Mouse (Mus musculus) lung, embryonic 15.5 days (tissue): ENCODE results near the gene Cer1. TPM values are rescaled to one million over a fixed set of nuclear protein-coding genes. Genes with fewer than 3 reads are reported as not detected.

ENCODE experiments used
- ATAC-seq: fragments of 200-750 bp; cut with Nextera tagmentation; 2 replicates; pipeline ENCODE4 v1.8.0; 2017; ENCODE audit warnings: moderate number of reproducible peaks, borderline replicate concordance; ENCODE audit not compliant: low FRiP score, low TSS enrichment; ENCODE audit errors: extremely low read depth
- H3K27ac ChIP-seq: fragments of 300-500 bp; sonication (generic); 2 replicates; pipeline ENCODE4 v1.5.1; 2015; ENCODE audit warnings: moderate library complexity, mild to moderate bottlenecking, inconsistent platforms
- H3K27me3 ChIP-seq: fragments of 300-500 bp; sonication (generic); 2 replicates; pipeline ENCODE4 v1.6.1; 2015; ENCODE audit warnings: inconsistent platforms
- H3K36me3 ChIP-seq: fragments of 300-500 bp; sonication (generic); 2 replicates; pipeline ENCODE4 v1.6.1; 2015; ENCODE audit warnings: inconsistent platforms
- H3K4me1 ChIP-seq: fragments of 300-500 bp; sonication (generic); 2 replicates; pipeline ENCODE4 v1.6.1; 2015; ENCODE audit warnings: inconsistent platforms
- H3K4me2 ChIP-seq: fragments of 300-500 bp; sonication (generic); 2 replicates; pipeline ENCODE4 v1.6.1; 2015; ENCODE audit warnings: inconsistent platforms, mild to moderate bottlenecking, moderate library complexity
- H3K4me3 ChIP-seq: fragments of 300-500 bp; sonication (generic); 2 replicates; pipeline ENCODE4 v1.5.1; 2015; ENCODE audit warnings: mild to moderate bottlenecking, inconsistent platforms
- H3K9ac ChIP-seq: fragments of 300-500 bp; sonication (generic); 2 replicates; pipeline ENCODE4 v1.6.1; 2015; ENCODE audit warnings: inconsistent platforms
- H3K9me3 ChIP-seq: fragments of 300-500 bp; sonication (generic); 2 replicates; pipeline ENCODE4 v1.6.1; 2016; ENCODE audit warnings: inconsistent platforms
- WGBS: fragments of 180-500 bp; shearing (Covaris S2); methylation state at CpG from one replicate; pipeline ENCODE4 v1.1.7; 2015; 5-methylcytosine and 5-hydroxymethylcytosine counted together
- polyA plus RNA-seq: library from polyadenylated mRNA; unstranded; fragments of >200 nt; fragmentation: Nextera tagmentation; extraction: Ambion mirVana; gene quantifications from 2 replicates; pipeline ENCODE4 v1.2.1, GENCODE M21; 2015

Cer1 gene
- polyA plus RNA-seq, 1 experiment from 2014 or later = 1.3 TPM

GRCm38 (mm10) chr4:82892247-82892646 is 7.3 kb upstream of the Cer1 start:
- Histone ChIP-seq H3K9ac (no peak overlapping the region), H3K4me1 (no peaks in the 10 kb centered on the region), H3K4me3 (no peak overlapping the region), H3K9me3 (no peaks in the 10 kb centered on the region), H3K4me2 (no peak overlapping the region), H3K27me3 (no peaks in the 10 kb centered on the region), H3K36me3 (no peaks in the 10 kb centered on the region), H3K27ac (no peak overlapping the region)
- 72% methylated on average over 5 of the region's 5 CpGs for WGBS
- no peak for ATAC-seq

GRCm38 (mm10) chr4:82891566-82891965 is 6.6 kb upstream of the Cer1 start:
- Histone ChIP-seq H3K9ac (no peak overlapping the region), H3K4me2 (no peak overlapping the region), H3K4me3 (no peak overlapping the region), H3K27me3 (no peaks in the 10 kb centered on the region), H3K9me3 (no peaks in the 10 kb centered on the region), H3K4me1 (no peaks in the 10 kb centered on the region), H3K36me3 (no peaks in the 10 kb centered on the region), H3K27ac (no peak overlapping the region)
- 76% methylated on average over 2 of the region's 2 CpGs for WGBS
- no peak for ATAC-seq

- Histone ChIP-seq H3K9me3 (no peaks in the 10 kb centered on the region), H3K4me2 (no peak overlapping the region), H3K36me3 (no peaks in the 10 kb centered on the region), H3K27me3 (no peaks in the 10 kb centered on the region), H3K9ac (no peak overlapping the region), H3K27ac (no peak overlapping the region), H3K4me3 (no peak overlapping the region), H3K4me1 (no peaks in the 10 kb centered on the region; the same call in 1 of the 2 replicates)
- WGBS = 56% methylated on average over 7 of the region's 7 CpGs
- peak; percentile 67; the same call in 1 of the 2 replicates for ATAC-seq
Observed at GRCm38 (mm10) chr4:82891049-82891448, 6.1 kb upstream of the Cer1 start.

GRCm38 (mm10) chr4:82890585-82890984 is 5.6 kb upstream of the Cer1 start:
- Histone ChIP-seq H3K4me2 (no peak overlapping the region), H3K36me3 (no peaks in the 10 kb centered on the region), H3K9ac (no peak overlapping the region), H3K4me3 (no peak overlapping the region), H3K27ac (no peak overlapping the region), H3K9me3 (no peaks in the 10 kb centered on the region), H3K4me1 (no peaks in the 10 kb centered on the region; the same call in 1 of the 2 replicates), H3K27me3 (no peaks in the 10 kb centered on the region)
- WGBS = 83% methylated on average over 4 of the region's 4 CpGs
- ATAC-seq = no peak

GRCm38 (mm10) chr4:82886148-82886547 is 1.2 kb upstream of the Cer1 start:
- Histone ChIP-seq H3K36me3 (no peaks in the 10 kb centered on the region), H3K9ac (no peak overlapping the region), H3K4me2 (no peak overlapping the region), H3K9me3 (no peaks in the 10 kb centered on the region), H3K27me3 (no peaks in the 10 kb centered on the region), H3K4me1 (peaks cover 3% of the 10 kb centered on the region; the same call in 1 of the 2 replicates), H3K27ac (no peak overlapping the region), H3K4me3 (no peak overlapping the region)
- 55% methylated on average over 2 of the region's 2 CpGs for WGBS
- ATAC-seq = no peak

- Histone ChIP-seq H3K4me3 (no peak overlapping the region), H3K36me3 (no peaks in the 10 kb centered on the region), H3K27ac (no peak overlapping the region), H3K4me2 (no peak overlapping the region), H3K9me3 (no peaks in the 10 kb centered on the region), H3K27me3 (no peaks in the 10 kb centered on the region), H3K9ac (no peak overlapping the region), H3K4me1 (peaks cover 3% of the 10 kb centered on the region; the same call in 1 of the 2 replicates)
- 31% methylated on average over 1 of the region's 1 CpGs for WGBS
- ATAC-seq = peak; percentile 35; the same call in 1 of the 2 replicates
Observed at GRCm38 (mm10) chr4:82885535-82885913, 576 bp upstream of the Cer1 start.

GRCm38 (mm10) chr4:82882500-82882899 is 2.4 kb downstream of the Cer1 start:
- no peaks in the 10 kb centered on the region for H3K27me3 ChIP-seq
- H3K36me3 ChIP-seq = no peaks in the 10 kb centered on the region
- WGBS = 83% methylated on average over 9 of the region's 9 CpGs
- no peak overlapping the region for H3K4me2 ChIP-seq
- H3K4me1 ChIP-seq = peaks cover 3% of the 10 kb centered on the region
- no peak for ATAC-seq
- no peaks in the 10 kb centered on the region for H3K9me3 ChIP-seq
- no peak overlapping the region for H3K27ac ChIP-seq
- no peak overlapping the region for H3K4me3 ChIP-seq
- no peak overlapping the region for H3K9ac ChIP-seq

- Histone ChIP-seq H3K27ac (no peak overlapping the region), H3K36me3 (no peaks in the 10 kb centered on the region), H3K27me3 (no peaks in the 10 kb centered on the region), H3K9ac (no peak overlapping the region), H3K4me2 (no peak overlapping the region), H3K4me1 (peaks cover 3% of the 10 kb centered on the region), H3K4me3 (no peak overlapping the region), H3K9me3 (no peaks in the 10 kb centered on the region)
- ATAC-seq = no peak
- WGBS = 53% methylated on average over 3 of the region's 3 CpGs
Observed at GRCm38 (mm10) chr4:82881366-82881765, 3.6 kb downstream of the Cer1 start.

- Histone ChIP-seq H3K27ac (no peak overlapping the region), H3K4me3 (no peak overlapping the region), H3K9me3 (no peaks in the 10 kb centered on the region), H3K9ac (no peak overlapping the region), H3K4me2 (no peak overlapping the region), H3K27me3 (no peaks in the 10 kb centered on the region), H3K36me3 (no peaks in the 10 kb centered on the region), H3K4me1 (peaks cover 3% of the 10 kb centered on the region)
- no peak for ATAC-seq
- WGBS = 73% methylated on average over 2 of the region's 2 CpGs
Observed at GRCm38 (mm10) chr4:82880243-82880642, 4.7 kb downstream of the Cer1 start.

GRCm38 (mm10) chr4:82879152-82879551 is 5.8 kb downstream of the Cer1 start:
- Histone ChIP-seq H3K4me1 (no peaks in the 10 kb centered on the region; the same call in 1 of the 2 replicates), H3K9ac (no peak overlapping the region), H3K27me3 (no peaks in the 10 kb centered on the region), H3K27ac (peak overlapping the region; percentile 32; the same call in 1 of the 2 replicates), H3K36me3 (no peaks in the 10 kb centered on the region), H3K4me2 (no peak overlapping the region), H3K9me3 (no peaks in the 10 kb centered on the region), H3K4me3 (no peak overlapping the region)
- peak; percentile 70 for ATAC-seq
- 55% methylated on average over 6 of the region's 6 CpGs for WGBS

- H3K4me1 ChIP-seq = peaks cover 12% of the 10 kb centered on the region
- WGBS = 86% methylated on average over 2 of the region's 2 CpGs
- H3K4me2 ChIP-seq = no peak overlapping the region
- H3K27me3 ChIP-seq = no peaks in the 10 kb centered on the region
- ATAC-seq = no peak
- no peak overlapping the region for H3K27ac ChIP-seq
- H3K36me3 ChIP-seq = no peaks in the 10 kb centered on the region
- no peak overlapping the region for H3K4me3 ChIP-seq
- no peaks in the 10 kb centered on the region for H3K9me3 ChIP-seq
- H3K9ac ChIP-seq = no peak overlapping the region
Observed at GRCm38 (mm10) chr4:82876656-82877055, 8.3 kb downstream of the Cer1 start.

GRCm38 (mm10) chr4:82875532-82875931 is 9.4 kb downstream of the Cer1 start:
- Histone ChIP-seq H3K27me3 (no peaks in the 10 kb centered on the region), H3K9me3 (no peaks in the 10 kb centered on the region), H3K4me1 (peaks cover 12% of the 10 kb centered on the region), H3K4me3 (no peak overlapping the region), H3K4me2 (no peak overlapping the region), H3K27ac (no peak overlapping the region), H3K9ac (no peak overlapping the region), H3K36me3 (no peaks in the 10 kb centered on the region)
- 51% methylated on average over 4 of the region's 4 CpGs for WGBS
- no peak for ATAC-seq

GRCm38 (mm10) chr4:82874791-82875190 is 10.2 kb downstream of the Cer1 start:
- H3K27me3 ChIP-seq = no peaks in the 10 kb centered on the region
- 62% methylated on average over 4 of the region's 4 CpGs for WGBS

More at GRCm38 (mm10) chr4:82874791-82875190, 10.2 kb downstream of the Cer1 start:
- Histone ChIP-seq H3K9me3 (no peaks in the 10 kb centered on the region), H3K27ac (no peak overlapping the region), H3K4me1 (peaks cover 12% of the 10 kb centered on the region), H3K36me3 (no peaks in the 10 kb centered on the region), H3K9ac (no peak overlapping the region), H3K4me2 (no peak overlapping the region), H3K4me3 (no peak overlapping the region)
- no peak for ATAC-seq
